Mouse (Mus musculus) small intestine, adult 2 months (tissue): ENCODE measurements around the gene Olfr1462. TPM values are rescaled to one million over a fixed set of nuclear protein-coding genes. Genes with fewer than 3 reads are reported as not detected.

Experiments
- H3K27ac ChIP-seq: fragments of 200-500 bp; 2 replicates; pipeline ENCODE4 v1.5.1; 2012; ENCODE audit warnings: low read depth, low read length, control low read depth, inconsistent platforms; ENCODE audit not compliant: insufficient read depth
- H3K27me3 ChIP-seq: fragments of 200-500 bp; 2 replicates; pipeline ENCODE4 v1.6.1; 2012; ENCODE audit warnings: mild to moderate bottlenecking, moderate library complexity, low read length, inconsistent platforms; ENCODE audit not compliant: control insufficient read depth, insufficient read depth
- H3K36me3 ChIP-seq: fragments of 200-500 bp; 2 replicates; pipeline ENCODE4 v1.6.1; 2012; ENCODE audit warnings: mild to moderate bottlenecking, low read length, control low read depth, inconsistent platforms; ENCODE audit not compliant: control insufficient read depth, insufficient read depth
- H3K4me1 ChIP-seq: fragments of 200-500 bp; 2 replicates; pipeline ENCODE4 v1.6.1; 2012; ENCODE audit warnings: low read length, inconsistent platforms, mixed read lengths; ENCODE audit not compliant: control insufficient read depth, insufficient read depth, insufficient read length
- H3K4me3 ChIP-seq: fragments of 200-500 bp; 2 replicates; pipeline ENCODE4 v1.5.1; 2012; ENCODE audit warnings: low read depth, mild to moderate bottlenecking, control low read depth, inconsistent platforms, low read length, moderate library complexity
- CTCF ChIP-seq: fragments of 200-500 bp; IDR thresholded peaks from 2 replicates; pipeline ENCODE4 v1.5.1; 2012; ENCODE audit warnings: low read depth, mild to moderate bottlenecking, control low read depth, inconsistent platforms, low read length, moderate library complexity, mixed read lengths; ENCODE audit not compliant: insufficient replicate concordance, insufficient read length; ENCODE audit errors: extremely low read depth
- POLR2A ChIP-seq: fragments of 200-500 bp; IDR thresholded peaks from 2 replicates; pipeline ENCODE4 v1.6.1; 2012; ENCODE audit warnings: low read depth, mild to moderate bottlenecking, control low read depth, inconsistent platforms, low read length, moderate library complexity
- WGBS: fragments of 180-500 bp; shearing (Covaris S2); methylation state at CpG from one replicate; pipeline ENCODE4 v1.1.7; 2018; 5-methylcytosine and 5-hydroxymethylcytosine counted together
- polyA plus RNA-seq: library from polyadenylated mRNA; depleted of rRNA; stranded (reverse); fragments of >200 nt; gene quantifications from 2 replicates; pipeline ENCODE4 v1.2.3, GENCODE M21; 2012; rRNA removed

Olfr1462 gene
- polyA plus RNA-seq, result not detected in 2 replicates

- no peaks in the 10 kb centered on the region for H3K27me3 ChIP-seq
- no peak within 1 kb of the TSS for H3K4me3 ChIP-seq
- no peak within 1 kb of the TSS for H3K27ac ChIP-seq
- no peaks in the 10 kb centered on the region for H3K4me1 ChIP-seq
- 83% methylated on average over 1 of the region's 1 CpGs for WGBS
- H3K36me3 ChIP-seq, result no peaks in the 10 kb centered on the region
- TF ChIP-seq POLR2A, result no peak
- no peak for TF ChIP-seq CTCF
These were observed at the start of gene Olfr1462 for GRCm38 (mm10) chr19:13185434-13185833. Olfr1462 (plus strand) TSS chr19:13185734.

- 76% methylated on average over 1 of the region's 1 CpGs for WGBS
- Histone ChIP-seq H3K4me3 (no peak within 1 kb of the TSS), H3K27me3 (no peaks in the 10 kb centered on the region), H3K36me3 (no peaks in the 10 kb centered on the region), H3K27ac (no peak within 1 kb of the TSS), H3K4me1 (no peaks in the 10 kb centered on the region)
- TF ChIP-seq POLR2A (no peak), CTCF (no peak)
These were observed 36.1 kb upstream of the Olfr1462 start, which contains the start of gene Olfr1459 for GRCm38 (mm10) chr19:13149449-13149848. Olfr1459 (minus strand) TSS chr19:13149549.

GRCm38 (mm10) chr19:13162700-13163099 lies 22.8 kb upstream of the Olfr1462 start, which contains the start of gene Olfr1461:
Olfr1461 (plus strand) TSS chr19:13163000.
- Histone ChIP-seq H3K4me1 (no peaks in the 10 kb centered on the region), H3K27ac (no peak within 1 kb of the TSS), H3K36me3 (no peaks in the 10 kb centered on the region), H3K27me3 (no peaks in the 10 kb centered on the region), H3K4me3 (no peak within 1 kb of the TSS)
- TF ChIP-seq CTCF, result no peak
- TF ChIP-seq POLR2A, result no peak
- WGBS, result 45% methylated on average over 1 of the region's 1 CpGs

GRCm38 (mm10) chr19:13221666-13222065 lies 36.1 kb downstream of the Olfr1462 start:
- Histone ChIP-seq H3K27me3 (no peaks in the 10 kb centered on the region), H3K4me1 (no peaks in the 10 kb centered on the region), H3K4me3 (no peak overlapping the region), H3K36me3 (no peaks in the 10 kb centered on the region), H3K27ac (no peak overlapping the region)
- no peak for TF ChIP-seq CTCF
- WGBS, result 87% methylated on average over 11 of the region's 11 CpGs

- Histone ChIP-seq H3K27me3 (no peaks in the 10 kb centered on the region), H3K27ac (no peak within 1 kb of the TSS), H3K4me3 (no peak within 1 kb of the TSS), H3K4me1 (no peaks in the 10 kb centered on the region), H3K36me3 (no peaks in the 10 kb centered on the region)
- TF ChIP-seq POLR2A, result no peak
- TF ChIP-seq CTCF, result no peak
These were observed 45.5 kb downstream of the Olfr1462 start, which contains the start of gene Olfr1463 for GRCm38 (mm10) chr19:13231028-13231427. Olfr1463 (plus strand) TSS chr19:13231328.

Other genes starting within 250 kb of the Olfr1462 start
- gene Olfr1450, start 235.5 kb upstream of the Olfr1462 start, polyA plus RNA-seq, result not detected in 2 replicates
- not detected in 2 replicates for gene Olfr1451, start 190.7 kb upstream of the Olfr1462 start, polyA plus RNA-seq
- gene Olfr1453, start 157.4 kb upstream of the Olfr1462 start, polyA plus RNA-seq, result not detected in 2 replicates
- gene Olfr1454, start 125.1 kb upstream of the Olfr1462 start, polyA plus RNA-seq, result not detected in 2 replicates
- not detected in 2 replicates for gene Olfr1457, start 87.8 kb upstream of the Olfr1462 start, polyA plus RNA-seq
- gene Olfr1458, start 79.0 kb upstream of the Olfr1462 start, polyA plus RNA-seq, result not detected in 2 replicates
- gene Olfr1459, start 36.2 kb upstream of the Olfr1462 start, polyA plus RNA-seq, result not detected in 2 replicates
- gene Olfr1461, start 22.7 kb upstream of the Olfr1462 start, polyA plus RNA-seq, result not detected in 2 replicates
- not detected in 2 replicates for gene Olfr1463, start 45.6 kb downstream of the Olfr1462 start, polyA plus RNA-seq
- gene Olfr1465, start 129.8 kb downstream of the Olfr1462 start, polyA plus RNA-seq, result not detected in 2 replicates
- not detected in 2 replicates for gene Olfr1466, start 153.1 kb downstream of the Olfr1462 start, polyA plus RNA-seq
- not detected in 2 replicates for gene Olfr1467, start 176.5 kb downstream of the Olfr1462 start, polyA plus RNA-seq
- gene Olfr1469, start 222.1 kb downstream of the Olfr1462 start, polyA plus RNA-seq, result not detected in 2 replicates